Mouse (Mus musculus): Measurements from ENCODE around the gene Lysmd1.

DNA sequence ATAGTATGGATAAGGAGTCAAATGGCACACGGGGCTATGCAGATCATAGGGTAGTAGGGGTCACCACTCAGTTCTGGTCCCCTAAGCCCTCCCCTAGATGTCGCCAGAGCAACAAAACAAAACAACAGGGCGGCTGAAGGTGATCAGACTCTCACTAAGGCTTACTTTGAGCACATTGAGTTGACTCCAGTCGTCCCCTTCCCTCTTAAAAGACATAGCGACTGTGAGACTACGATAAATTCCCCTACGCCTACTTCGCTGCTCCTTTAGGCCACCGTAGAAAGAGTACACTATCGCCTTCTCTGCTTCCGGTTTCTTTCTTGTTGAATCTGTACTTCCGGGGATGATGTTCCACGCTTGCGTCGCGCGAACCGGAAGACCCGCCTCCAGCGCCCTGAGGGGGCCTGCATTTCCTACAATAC lies at the start of gene Lysmd1, which contains the start of gene Scnm1:
- no peak; the same call in 1 of the 2 replicates for TF ChIP-seq CTCF (IDR thresholded peaks at IDR 0.05; ENCODE audit: low read depth, low read length)
- TF ChIP-seq POLR2A (IDR thresholded peaks at IDR 0.05; ENCODE audit: extremely low read depth, insufficient read depth, low read length): no peak
